Mouse (Mus musculus): ENCODE data around the gene Nr1i3. TPM values are rescaled to one million over a fixed set of nuclear protein-coding genes. Genes with fewer than 3 reads are reported as not detected.

Gene Nr1i3
- 0.81 and 1.5 TPM in 2 replicates for total RNA-seq (2017)

GRCm38 (mm10) chr1:171213801-171214496 is at the start of gene Nr1i3:
Gene Nr1i3, plus strand, starts transcription at chr1:171213970.
- ATAC-seq (replicated peaks in 1 of 2; ENCODE audit: insufficient read depth in 1 of 2, low FRiP score in 2 of 2, low TSS enrichment in 1 of 2, low read depth in 1 of 2, poor library complexity in 2 of 2, severe bottlenecking in 2 of 2), result no peak

DNA sequence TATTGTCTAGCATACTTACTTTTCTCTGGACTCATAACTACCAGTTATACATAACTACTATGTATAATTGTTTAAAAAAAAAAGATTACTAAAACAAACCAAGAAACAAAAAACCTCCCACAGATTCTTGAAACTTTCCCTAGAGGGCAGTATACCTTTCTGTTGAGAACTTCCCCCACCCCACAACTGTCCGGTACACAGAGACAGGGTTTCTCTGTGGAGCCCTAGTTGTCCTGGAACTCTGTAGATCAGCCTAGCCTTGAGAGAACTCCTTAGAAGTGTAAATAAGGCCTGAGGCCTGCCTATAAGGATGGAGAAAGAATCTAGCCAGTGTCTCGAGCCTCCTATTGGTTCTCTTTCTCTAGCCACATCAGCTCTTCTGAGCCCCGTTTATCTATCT is 49.5 kb upstream of the Nr1i3 start:
- peak; percentile 52 to 54; a peak in 1 of 4 replicates for ATAC-seq (replicated peaks in 1 of 2; ENCODE audit: insufficient read depth in 1 of 2, low FRiP score in 2 of 2, low TSS enrichment in 1 of 2, low read depth in 1 of 2, poor library complexity in 2 of 2, severe bottlenecking in 2 of 2)

DNA sequence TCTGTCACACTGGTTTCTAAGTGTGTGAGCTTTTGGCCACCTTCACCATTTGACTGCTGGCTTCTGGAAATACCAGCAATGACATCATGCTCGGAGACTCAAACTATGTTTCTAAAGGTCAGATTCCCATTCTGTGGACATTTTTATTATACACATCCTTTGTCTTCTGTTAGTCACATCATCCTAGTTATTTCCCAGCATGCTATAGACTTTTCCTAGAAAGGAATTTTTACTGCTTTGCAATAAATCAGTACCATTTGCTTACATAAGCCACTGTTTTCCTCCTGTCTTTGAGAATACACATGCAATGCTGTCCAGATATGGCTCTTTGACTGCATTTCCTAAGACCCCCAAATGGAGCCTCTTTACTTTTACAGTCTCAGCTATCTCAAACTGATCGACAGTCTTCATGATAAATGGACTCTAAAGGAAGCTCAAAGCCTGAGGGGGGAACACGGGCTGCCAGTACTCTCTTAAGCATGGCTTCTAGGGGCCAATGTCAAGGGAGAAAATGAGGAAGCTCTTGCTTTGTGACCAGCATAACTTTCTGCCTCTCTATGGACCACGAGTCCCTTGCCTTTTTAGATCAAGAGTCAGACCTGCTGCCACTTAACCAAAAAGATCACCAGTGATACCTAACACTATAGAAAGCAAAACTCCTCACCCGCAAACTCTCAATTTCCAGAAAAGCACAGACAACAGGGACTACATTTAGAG is 48.0 kb upstream of the Nr1i3 start:
- ATAC-seq (replicated peaks in 1 of 2; ENCODE audit: insufficient read depth in 1 of 2, low FRiP score in 2 of 2, low TSS enrichment in 1 of 2, low read depth in 1 of 2, poor library complexity in 2 of 2, severe bottlenecking in 2 of 2), result peak; percentile 45 to 53

DNA sequence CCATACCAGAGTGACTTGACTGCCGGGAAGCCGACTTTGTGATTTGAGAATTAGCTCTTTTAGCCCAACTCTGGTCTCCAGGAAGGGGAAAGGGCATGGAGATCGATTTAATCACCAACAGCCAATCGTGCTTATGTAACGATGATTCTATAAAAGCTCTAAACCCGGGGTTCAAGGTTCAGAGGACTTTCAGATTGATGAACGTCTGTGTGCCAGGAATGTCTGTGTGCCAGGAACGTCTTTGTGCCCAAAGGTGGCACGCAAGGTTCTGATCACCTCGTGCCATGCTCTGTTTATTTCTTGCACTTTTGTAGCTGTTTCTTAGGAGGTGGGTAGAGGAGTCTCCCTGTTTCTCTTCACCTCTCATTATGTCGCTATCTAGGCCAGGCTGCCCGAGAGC is 44.9 kb upstream of the Nr1i3 start:
- no peak for ATAC-seq (replicated peaks in 1 of 2; ENCODE audit: insufficient read depth in 1 of 2, low FRiP score in 2 of 2, low TSS enrichment in 1 of 2, low read depth in 1 of 2, poor library complexity in 2 of 2, severe bottlenecking in 2 of 2)

GRCm38 (mm10) chr1:171169913-171170312 is 43.9 kb upstream of the Nr1i3 start:
- ATAC-seq (replicated peaks in 1 of 2; ENCODE audit: insufficient read depth in 1 of 2, low FRiP score in 2 of 2, low TSS enrichment in 1 of 2, low read depth in 1 of 2, poor library complexity in 2 of 2, severe bottlenecking in 2 of 2), result no peak

DNA sequence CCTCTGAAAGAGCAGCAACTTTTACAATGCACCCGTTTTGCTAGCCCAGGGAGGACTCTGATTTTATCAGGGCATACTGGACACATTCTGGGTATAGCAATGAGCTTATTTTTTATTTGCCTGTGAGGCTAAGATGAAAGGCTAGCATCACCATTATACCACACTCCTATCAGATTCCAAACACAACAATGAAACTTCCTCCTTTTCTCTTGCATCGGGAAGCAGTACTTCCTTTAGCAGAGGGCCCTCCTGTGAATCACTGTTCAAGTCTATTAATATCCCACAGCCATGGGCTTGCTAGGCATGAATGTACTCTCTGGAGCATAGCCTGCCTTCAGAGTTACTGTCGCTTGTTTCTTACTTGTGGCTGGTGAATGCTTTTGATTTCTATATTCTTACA is 42.6 kb upstream of the Nr1i3 start:
- peak in 1 of 2 experiments; percentile 45; a peak in 1 of 4 replicates for ATAC-seq (replicated peaks in 1 of 2; ENCODE audit: insufficient read depth in 1 of 2, low FRiP score in 2 of 2, low TSS enrichment in 1 of 2, low read depth in 1 of 2, poor library complexity in 2 of 2, severe bottlenecking in 2 of 2)

DNA sequence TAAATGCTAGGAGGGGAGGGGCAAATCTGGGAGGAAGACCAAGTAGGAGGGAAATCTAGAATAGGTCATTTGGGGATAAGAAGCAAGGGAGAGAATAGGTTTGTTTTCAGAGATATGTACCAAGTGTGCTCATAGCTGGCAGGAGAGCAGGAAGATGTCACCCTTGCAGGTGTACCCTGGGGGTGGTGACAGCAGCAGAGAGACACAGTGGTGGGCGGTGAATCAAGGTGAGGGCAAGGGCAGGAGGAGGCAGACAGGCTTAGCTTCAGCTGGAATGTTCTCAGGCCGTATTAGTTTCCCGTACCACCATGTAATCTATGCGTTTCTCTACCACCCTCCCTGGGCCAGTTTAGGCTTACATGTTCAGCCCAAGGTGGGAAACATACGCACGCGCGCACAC is 41.0 kb upstream of the Nr1i3 start:
- ATAC-seq (replicated peaks in 1 of 2; ENCODE audit: insufficient read depth in 1 of 2, low FRiP score in 2 of 2, low TSS enrichment in 1 of 2, low read depth in 1 of 2, poor library complexity in 2 of 2, severe bottlenecking in 2 of 2), result no peak

DNA sequence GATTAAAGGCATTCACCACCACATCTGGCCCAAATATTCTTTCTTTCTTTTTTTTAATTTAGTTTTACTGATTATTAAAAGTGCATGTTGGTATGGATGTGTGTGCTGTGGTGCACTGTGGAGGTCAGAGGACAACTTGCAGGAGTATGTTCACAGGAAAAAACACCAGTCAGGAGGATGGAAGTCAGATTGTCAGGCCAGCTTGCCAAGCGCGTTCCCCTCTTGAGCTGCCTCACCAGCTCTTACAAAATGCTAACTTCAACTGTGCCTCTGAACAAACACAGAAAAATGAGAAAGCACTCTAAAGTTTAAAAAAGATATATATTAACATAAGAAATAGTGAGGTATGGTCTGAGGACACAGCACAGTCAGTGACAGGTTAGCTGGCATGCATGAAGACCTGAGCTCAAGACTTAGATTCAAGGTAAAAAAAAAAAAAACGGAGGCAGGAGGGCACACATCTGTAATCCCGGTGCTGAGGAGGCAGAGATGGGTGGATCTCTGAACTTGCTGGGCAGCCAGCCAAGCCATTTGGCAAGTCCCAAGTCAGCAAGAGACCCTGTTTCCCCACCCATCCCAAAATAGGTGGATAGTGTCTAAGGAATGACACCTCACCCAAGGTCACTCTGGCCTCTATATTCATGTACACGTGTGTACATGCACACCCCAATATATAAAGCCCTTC is 34.1 kb upstream of the Nr1i3 start:
- ATAC-seq (replicated peaks in 1 of 2; ENCODE audit: insufficient read depth in 1 of 2, low FRiP score in 2 of 2, low TSS enrichment in 1 of 2, low read depth in 1 of 2, poor library complexity in 2 of 2, severe bottlenecking in 2 of 2), result no peak

- ATAC-seq (replicated peaks in 1 of 2; ENCODE audit: insufficient read depth in 1 of 2, low FRiP score in 2 of 2, low TSS enrichment in 1 of 2, low read depth in 1 of 2, poor library complexity in 2 of 2, severe bottlenecking in 2 of 2), result no peak
These were observed 30.7 kb upstream of the Nr1i3 start for GRCm38 (mm10) chr1:171183025-171183424.

GRCm38 (mm10) chr1:171183620-171184019 is 30.1 kb upstream of the Nr1i3 start:
- 0 out of 4 replicates have a peak, but pooled peaks of 1 of the 2 experiments have one; percentile 25 for ATAC-seq (replicated peaks in 1 of 2; ENCODE audit: insufficient read depth in 1 of 2, low FRiP score in 2 of 2, low TSS enrichment in 1 of 2, low read depth in 1 of 2, poor library complexity in 2 of 2, severe bottlenecking in 2 of 2)

DNA sequence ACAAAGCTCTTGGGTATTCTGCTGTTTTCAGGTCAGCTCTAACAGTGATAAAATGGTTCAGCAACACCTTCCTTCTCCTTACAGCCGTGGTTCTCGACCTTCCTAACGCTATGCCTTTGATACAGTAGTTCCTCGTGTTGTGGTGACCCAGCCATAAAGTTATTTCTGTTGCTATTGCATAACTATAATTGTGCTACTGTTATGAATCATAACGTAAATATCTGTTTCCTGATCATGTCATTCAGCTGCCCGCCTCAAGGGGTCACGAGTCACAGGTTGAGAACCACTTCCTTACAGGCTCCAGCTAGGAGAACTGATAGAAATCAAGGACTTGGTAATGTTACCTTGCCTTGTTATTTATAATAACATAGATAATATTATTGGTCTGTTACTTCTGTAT is 29.5 kb upstream of the Nr1i3 start:
- peak; percentile 72 to 80 for ATAC-seq (replicated peaks in 1 of 2; ENCODE audit: insufficient read depth in 1 of 2, low FRiP score in 2 of 2, low TSS enrichment in 1 of 2, low read depth in 1 of 2, poor library complexity in 2 of 2, severe bottlenecking in 2 of 2)

DNA sequence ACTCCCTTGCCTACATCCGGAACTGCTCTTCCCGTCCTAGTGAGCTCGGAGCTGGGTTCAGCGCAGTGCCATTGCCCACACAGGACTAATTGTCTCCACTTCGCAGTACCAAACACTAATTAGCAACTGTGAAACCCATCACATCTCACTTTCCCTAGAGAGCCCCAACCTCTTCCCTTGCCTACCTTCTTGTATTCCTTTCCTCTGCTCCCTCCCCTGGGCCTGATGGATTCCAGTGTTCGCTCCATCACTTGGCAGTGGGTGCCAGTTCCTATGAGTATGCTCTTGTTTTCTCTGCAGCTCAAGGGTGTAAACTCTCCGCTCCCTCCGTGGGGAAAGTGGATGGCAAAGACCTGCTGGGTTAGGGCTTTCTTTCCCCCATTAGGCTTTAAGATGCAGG is 28.1 kb upstream of the Nr1i3 start:
- no peak for ATAC-seq (replicated peaks in 1 of 2; ENCODE audit: insufficient read depth in 1 of 2, low FRiP score in 2 of 2, low TSS enrichment in 1 of 2, low read depth in 1 of 2, poor library complexity in 2 of 2, severe bottlenecking in 2 of 2)

GRCm38 (mm10) chr1:171187851-171188700 is 25.7 kb upstream of the Nr1i3 start:
- peak; percentile 56 for ATAC-seq (replicated peaks in 1 of 2; ENCODE audit: insufficient read depth in 1 of 2, low FRiP score in 2 of 2, low TSS enrichment in 1 of 2, low read depth in 1 of 2, poor library complexity in 2 of 2, severe bottlenecking in 2 of 2)

DNA sequence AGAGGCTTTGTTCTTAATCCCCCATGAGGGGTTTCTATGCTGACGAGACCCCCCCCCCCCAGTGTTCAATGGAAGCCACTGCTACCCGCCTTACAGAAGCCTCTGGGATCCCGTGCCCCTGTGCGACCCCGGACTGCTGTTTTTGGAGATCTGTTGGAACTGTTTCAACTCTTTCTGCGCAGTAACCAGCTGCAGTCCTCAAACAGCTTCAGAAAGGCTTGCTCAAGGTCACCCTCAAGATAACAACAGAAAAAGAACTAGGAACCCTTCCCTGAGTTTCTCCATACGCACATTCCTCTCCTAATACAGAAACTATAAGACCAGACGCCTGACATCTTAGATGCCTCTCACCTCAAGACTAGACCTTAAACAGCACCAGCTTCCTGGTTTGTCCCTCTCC is 24.7 kb upstream of the Nr1i3 start:
- no peak for ATAC-seq (replicated peaks in 1 of 2; ENCODE audit: insufficient read depth in 1 of 2, low FRiP score in 2 of 2, low TSS enrichment in 1 of 2, low read depth in 1 of 2, poor library complexity in 2 of 2, severe bottlenecking in 2 of 2)

DNA sequence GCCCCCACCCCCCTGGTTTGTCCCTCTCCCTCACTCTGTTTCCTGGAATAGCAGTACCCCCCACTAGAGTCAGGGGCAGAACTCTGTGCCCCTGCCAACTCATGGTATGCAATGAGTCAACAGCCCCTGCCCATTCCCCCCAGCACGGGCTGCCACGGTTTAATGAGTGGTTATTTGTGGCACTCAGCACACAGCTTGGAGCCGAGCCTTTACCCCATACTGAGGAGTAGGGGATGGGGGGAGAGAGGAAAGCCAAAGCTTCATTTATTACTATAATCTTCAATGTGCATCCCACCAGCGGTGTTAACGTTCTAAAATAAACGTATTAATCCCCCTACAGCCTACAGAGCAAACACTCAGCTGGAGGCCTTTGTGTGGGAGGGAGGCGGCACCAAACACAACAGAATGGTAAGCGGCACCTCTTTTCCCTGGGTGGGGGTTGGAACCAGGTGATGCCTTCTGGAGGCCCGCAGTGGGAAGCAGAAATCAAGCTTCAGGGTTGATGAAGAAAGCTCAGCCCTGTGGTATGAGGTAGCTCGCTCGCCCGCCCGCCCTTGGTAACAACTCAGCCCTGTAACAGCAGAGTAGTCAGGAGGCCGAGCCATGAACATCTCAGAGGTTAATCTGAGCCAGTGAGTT is 24.2 kb upstream of the Nr1i3 start:
- ATAC-seq (replicated peaks in 1 of 2; ENCODE audit: insufficient read depth in 1 of 2, low FRiP score in 2 of 2, low TSS enrichment in 1 of 2, low read depth in 1 of 2, poor library complexity in 2 of 2, severe bottlenecking in 2 of 2), result no peak

- no peak for ATAC-seq (replicated peaks in 1 of 2; ENCODE audit: insufficient read depth in 1 of 2, low FRiP score in 2 of 2, low TSS enrichment in 1 of 2, low read depth in 1 of 2, poor library complexity in 2 of 2, severe bottlenecking in 2 of 2)
These were observed 22.9 kb upstream of the Nr1i3 start for GRCm38 (mm10) chr1:171190832-171191231.

DNA sequence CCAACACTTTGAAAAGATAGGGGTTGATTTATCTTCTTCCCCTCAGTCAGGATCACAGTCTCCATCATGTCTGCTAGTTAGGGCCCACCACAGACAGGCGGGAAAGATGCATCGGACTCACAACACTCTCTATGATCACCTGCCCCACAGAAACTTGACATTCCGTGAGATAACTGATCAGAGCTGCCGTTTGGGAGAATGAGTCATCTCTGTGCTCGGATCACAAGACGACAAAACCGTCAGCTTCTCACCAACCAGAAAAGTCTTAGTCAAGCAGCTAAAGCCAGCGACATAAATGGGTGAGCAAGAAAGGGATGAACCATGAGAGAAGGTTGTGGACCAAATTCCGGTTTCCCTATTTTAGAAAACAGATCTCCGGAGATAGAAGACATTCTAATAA is 21.5 kb upstream of the Nr1i3 start:
- ATAC-seq (replicated peaks in 1 of 2; ENCODE audit: insufficient read depth in 1 of 2, low FRiP score in 2 of 2, low TSS enrichment in 1 of 2, low read depth in 1 of 2, poor library complexity in 2 of 2, severe bottlenecking in 2 of 2), result no peak

Measured in hematopoietic stem cell, adult 5-6 weeks (primary cell).